Mouse (Mus musculus) liver, embryonic 16.5 days (tissue): ENCODE results near the gene Grin1. TPM values are rescaled to one million over a fixed set of nuclear protein-coding genes. Genes with fewer than 3 reads are reported as not detected.

ENCODE experiments used
- ATAC-seq: fragments of 200-750 bp; cut with Nextera tagmentation; 2 replicates; pipeline ENCODE4 v1.8.0; 2017; ENCODE audit warnings: low read depth, mild to moderate bottlenecking, moderate number of reproducible peaks, moderate library complexity
- H3K27ac ChIP-seq: fragments of 300-500 bp; sonication (generic); 2 replicates; pipeline ENCODE4 v1.5.1; 2014; ENCODE audit warnings: mild to moderate bottlenecking, low read length
- H3K27me3 ChIP-seq: fragments of 300-500 bp; sonication (generic); 2 replicates; pipeline ENCODE4 v1.6.1; 2014; ENCODE audit warnings: low read depth, low read length, mixed read lengths; ENCODE audit not compliant: control insufficient read depth, insufficient read depth
- H3K36me3 ChIP-seq: fragments of 300-500 bp; sonication (generic); 2 replicates; pipeline ENCODE4 v1.6.1; 2014; ENCODE audit warnings: mild to moderate bottlenecking; ENCODE audit not compliant: control insufficient read depth, insufficient read depth
- H3K4me1 ChIP-seq: fragments of 300-500 bp; sonication (generic); 2 replicates; pipeline ENCODE4 v1.6.1; 2014; ENCODE audit warnings: low read depth, low read length, mixed read lengths; ENCODE audit not compliant: control insufficient read depth
- H3K4me2 ChIP-seq: fragments of 300-500 bp; sonication (generic); 2 replicates; pipeline ENCODE4 v1.6.1; 2014; ENCODE audit warnings: low read depth, low read length, mixed read lengths
- H3K4me3 ChIP-seq: fragments of 300-500 bp; sonication (generic); 2 replicates; pipeline ENCODE4 v1.5.1; 2014; ENCODE audit warnings: low read depth, mild to moderate bottlenecking, low read length
- H3K9ac ChIP-seq: fragments of 300-500 bp; sonication (generic); 2 replicates; pipeline ENCODE4 v1.6.1; 2014; ENCODE audit warnings: low read depth, low read length
- H3K9me3 ChIP-seq: fragments of 300-500 bp; sonication (generic); replicated peaks from 2 replicates; pipeline ENCODE4 v1.6.1; 2016; ENCODE audit warnings: low read length; ENCODE audit not compliant: control insufficient read depth
- WGBS: fragments of 180-500 bp; shearing (Covaris S2); extraction: QIAGEN DNeasy Blood & Tissue Kit; methylation state at CpG from one replicate; pipeline ENCODE4 v1.1.7; 2014; ENCODE audit not compliant: insufficient replicate concordance; 5-methylcytosine and 5-hydroxymethylcytosine counted together
- polyA plus RNA-seq: library from polyadenylated mRNA; unstranded; fragments of >200 nt; fragmentation: Nextera tagmentation; extraction: Ambion mirVana; gene quantifications from 2 replicates; pipeline ENCODE4 v1.2.1, GENCODE M21; 2015

The Grin1 gene
- polyA plus RNA-seq, 1 experiment from 2014 or later, result 0.02 TPM

GRCm38 (mm10) chr2:25355419-25356066 is 36.6 kb upstream of the Grin1 start:
- Histone ChIP-seq H3K27me3 (no peaks in the 10 kb centered on the region), H3K9me3 (no peaks in the 10 kb centered on the region), H3K4me2 (peak overlapping the region; percentile 82), H3K4me3 (peak overlapping the region; percentile 65), H3K27ac (no peak overlapping the region), H3K4me1 (peaks cover 19% of the 10 kb centered on the region), H3K36me3 (peaks cover 10% of the 10 kb centered on the region), H3K9ac (peak overlapping the region; percentile 3; the same call in 1 of the 2 replicates)
- no peak for ATAC-seq
- WGBS, result 33% methylated on average over 18 of the region's 18 CpGs

DNA sequence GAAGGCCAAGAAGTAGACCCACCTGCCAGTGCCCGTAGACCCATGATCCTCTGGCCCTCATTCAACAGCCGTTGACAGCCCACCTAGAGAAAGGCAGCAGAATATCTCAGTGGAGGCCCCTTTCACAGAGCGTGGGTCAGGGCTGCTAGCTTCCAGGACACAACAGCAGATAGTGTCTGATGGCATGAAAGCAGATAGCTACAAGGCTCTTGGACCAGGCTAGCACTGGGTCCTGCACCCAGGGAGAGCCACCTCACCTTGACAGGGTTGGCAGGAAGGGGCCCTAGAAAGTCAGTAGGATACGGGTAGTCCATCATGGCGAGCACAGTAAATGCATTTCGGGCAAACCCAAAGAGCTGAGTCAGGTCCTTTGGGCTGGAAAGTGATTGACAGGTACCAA is 35.2 kb upstream of the Grin1 start:
- WGBS, result 68% methylated on average over 6 of the region's 6 CpGs
- Histone ChIP-seq H3K9me3 (no peaks in the 10 kb centered on the region), H3K27ac (no peak overlapping the region), H3K4me2 (no peak overlapping the region), H3K9ac (no peak overlapping the region), H3K27me3 (no peaks in the 10 kb centered on the region), H3K36me3 (peaks cover 22% of the 10 kb centered on the region), H3K4me1 (peaks cover 19% of the 10 kb centered on the region), H3K4me3 (no peak overlapping the region)
- ATAC-seq, result no peak

GRCm38 (mm10) chr2:25350701-25351100 is 31.7 kb upstream of the Grin1 start:
- Histone ChIP-seq H3K36me3 (peaks cover 48% of the 10 kb centered on the region), H3K4me2 (no peak overlapping the region), H3K27me3 (no peaks in the 10 kb centered on the region), H3K4me3 (no peak overlapping the region), H3K27ac (no peak overlapping the region), H3K9me3 (no peaks in the 10 kb centered on the region), H3K9ac (no peak overlapping the region), H3K4me1 (peaks cover 6% of the 10 kb centered on the region)
- WGBS, result 88% methylated on average over 3 of the region's 3 CpGs
- ATAC-seq, result no peak

DNA sequence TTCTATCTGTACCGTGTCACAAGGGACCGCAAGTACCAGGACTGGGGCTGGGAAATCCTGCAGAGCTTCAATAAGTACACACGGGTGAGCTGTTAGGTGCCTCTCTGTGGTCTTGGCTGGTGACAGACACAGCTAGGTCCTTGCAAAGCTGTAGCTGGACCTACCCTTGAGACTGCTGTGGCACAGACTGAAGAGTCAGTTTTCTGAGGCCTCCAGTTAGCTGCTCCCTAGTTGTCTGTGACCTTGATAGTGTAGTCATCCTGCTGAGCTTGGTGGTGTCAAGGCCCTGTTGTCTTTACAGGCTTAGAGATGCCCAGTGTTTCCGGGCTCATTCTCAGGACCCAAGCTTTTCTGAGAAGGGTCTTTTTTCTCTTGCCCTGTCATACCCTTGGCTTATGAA is 30.5 kb upstream of the Grin1 start:
- no peak overlapping the region for H3K4me2 ChIP-seq
- no peak overlapping the region for H3K9ac ChIP-seq
- peaks cover 60% of the 10 kb centered on the region for H3K36me3 ChIP-seq
- H3K27me3 ChIP-seq, result no peaks in the 10 kb centered on the region
- H3K4me3 ChIP-seq, result no peak overlapping the region
- H3K27ac ChIP-seq, result no peak overlapping the region
- 84% methylated on average over 4 of the region's 4 CpGs for WGBS
- H3K9me3 ChIP-seq, result no peaks in the 10 kb centered on the region
- H3K4me1 ChIP-seq, result no peaks in the 10 kb centered on the region
- ATAC-seq, result no peak

DNA sequence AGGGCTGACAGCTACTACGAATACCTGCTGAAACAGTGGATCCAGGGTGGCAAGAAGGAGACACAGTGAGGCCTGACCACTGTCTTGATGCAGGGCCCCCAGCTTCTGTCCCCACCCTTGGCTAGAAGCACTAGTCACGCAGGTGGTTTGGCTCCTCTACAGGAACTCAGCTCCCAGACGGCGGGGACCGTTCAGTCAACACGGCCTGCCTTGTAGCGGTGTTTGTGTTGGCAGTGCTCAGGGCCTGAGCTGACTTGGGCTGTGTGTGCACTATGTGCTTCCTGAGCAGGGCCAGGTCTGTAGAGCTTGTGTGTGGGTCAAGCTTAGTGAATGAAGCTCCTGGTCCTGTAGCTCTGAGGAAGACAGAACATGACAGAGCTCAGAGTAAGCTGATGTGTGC is 29.2 kb upstream of the Grin1 start:
- Histone ChIP-seq H3K9me3 (no peaks in the 10 kb centered on the region), H3K36me3 (peaks cover 73% of the 10 kb centered on the region), H3K9ac (no peak overlapping the region), H3K4me1 (no peaks in the 10 kb centered on the region), H3K4me3 (no peak overlapping the region), H3K27ac (no peak overlapping the region), H3K27me3 (no peaks in the 10 kb centered on the region), H3K4me2 (no peak overlapping the region)
- no peak for ATAC-seq
- 83% methylated on average over 7 of the region's 7 CpGs for WGBS

GRCm38 (mm10) chr2:25338303-25338702 is 19.3 kb upstream of the Grin1 start:
- Histone ChIP-seq H3K9me3 (no peaks in the 10 kb centered on the region), H3K4me3 (no peak overlapping the region), H3K4me2 (no peak overlapping the region), H3K4me1 (peaks cover 6% of the 10 kb centered on the region), H3K9ac (no peak overlapping the region), H3K27ac (no peak overlapping the region), H3K36me3 (peaks cover 31% of the 10 kb centered on the region), H3K27me3 (no peaks in the 10 kb centered on the region)
- ATAC-seq, result no peak
- WGBS, result 86% methylated on average over 6 of the region's 6 CpGs

DNA sequence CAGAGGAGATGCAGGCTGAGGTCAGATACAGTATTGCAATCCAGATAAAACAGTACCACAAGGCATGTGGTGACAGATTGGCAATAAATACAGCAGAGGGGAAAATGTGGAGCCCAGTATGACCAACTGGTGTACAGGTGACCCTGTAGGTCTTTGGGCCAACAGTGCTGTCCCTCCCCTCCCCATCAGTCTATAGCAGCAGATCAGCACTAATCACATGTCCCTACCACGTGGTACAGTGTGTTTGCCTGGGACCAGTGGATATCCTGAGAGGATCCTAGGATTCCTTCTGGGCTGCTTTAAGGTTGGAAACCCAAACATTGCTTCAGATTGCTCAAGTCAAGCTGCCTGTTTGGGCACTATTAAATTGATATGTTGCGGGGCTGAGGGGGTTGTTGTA is 14.6 kb upstream of the Grin1 start:
- Histone ChIP-seq H3K4me3 (peak overlapping the region; percentile 82), H3K9ac (peak overlapping the region; percentile 89), H3K4me1 (peaks cover 16% of the 10 kb centered on the region), H3K9me3 (no peaks in the 10 kb centered on the region), H3K27me3 (no peaks in the 10 kb centered on the region), H3K36me3 (peaks cover 19% of the 10 kb centered on the region), H3K27ac (no peak overlapping the region), H3K4me2 (peak overlapping the region; percentile 92)
- ATAC-seq, result no peak
- WGBS, result 78% methylated on average over 2 of the region's 2 CpGs

GRCm38 (mm10) chr2:25332286-25333160 is 13.5 kb upstream of the Grin1 start, which contains the start of gene Man1b1:
Gene Man1b1, plus strand, starts transcription at chr2:25332338.
- peak; percentile 98 for ATAC-seq

GRCm38 (mm10) chr2:25331470-25331869 is 12.5 kb upstream of the Grin1 start:
- no peak for ATAC-seq
- Histone ChIP-seq H3K4me1 (peaks cover 16% of the 10 kb centered on the region), H3K9ac (peak overlapping the region; percentile 78), H3K9me3 (no peaks in the 10 kb centered on the region), H3K36me3 (peaks cover 2% of the 10 kb centered on the region; the same call in 1 of the 2 replicates), H3K4me3 (peak overlapping the region; percentile 82), H3K4me2 (peak overlapping the region; percentile 81), H3K27ac (no peak overlapping the region), H3K27me3 (no peaks in the 10 kb centered on the region)
- WGBS, result 46% methylated on average over 9 of the region's 9 CpGs

More at GRCm38 (mm10) chr2:25332286-25333160, 13.5 kb upstream of the Grin1 start, which contains the start of gene Man1b1:
- WGBS, result under 1% methylated on average over 78 of the region's 78 CpGs
- Histone ChIP-seq H3K27ac (peak within 1 kb of the TSS; percentile 73), H3K4me3 (peak within 1 kb of the TSS; percentile 82), H3K27me3 (no peaks in the 10 kb centered on the region), H3K36me3 (peaks cover 11% of the 10 kb centered on the region), H3K4me1 (peaks cover 16% of the 10 kb centered on the region), H3K9ac (peak within 1 kb of the TSS; percentile 89), H3K4me2 (peak within 1 kb of the TSS; percentile 92), H3K9me3 (no peaks in the 10 kb centered on the region)
